Mouse (Mus musculus) cerebellum, adult 9-11 months (tissue): Measurements from ENCODE around the gene Tprn.
A peak's percentile ranks its signal among the peaks of the same experiment; 100 is the strongest.

ENCODE experiments used
- DNase-seq: peaks from one replicate; pipeline ENCODE4 v3.0.0; 2022

The Tprn gene

DNA sequence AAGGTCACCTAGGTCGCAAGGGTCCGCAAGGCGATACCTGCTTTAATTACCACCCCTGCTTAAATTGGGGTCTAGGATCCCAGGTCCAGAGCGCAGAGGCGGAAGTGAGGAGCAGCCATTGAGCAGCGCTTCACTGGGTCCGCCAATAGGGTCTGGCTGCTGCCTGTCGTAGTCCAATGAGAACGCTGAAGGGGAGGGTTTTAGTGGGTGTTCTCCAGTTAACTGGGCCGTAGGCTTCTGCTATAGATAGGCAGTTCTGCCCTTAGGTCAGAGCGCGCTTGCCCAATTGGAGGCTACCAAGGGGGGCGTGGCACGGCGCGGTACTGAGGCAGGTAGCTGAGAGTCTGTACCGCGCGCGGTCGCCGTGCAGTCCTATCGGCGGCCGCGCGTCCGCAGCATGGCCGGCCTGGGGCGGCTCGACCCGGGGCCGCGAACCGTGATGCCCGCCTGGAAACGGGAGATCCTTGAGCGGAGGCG is at the start of gene Tprn:
TSS of gene Tprn (plus strand) at position 328 of the 477 bp plus-strand sequence.
- peak; percentile 99 for DNase-seq

DNA sequence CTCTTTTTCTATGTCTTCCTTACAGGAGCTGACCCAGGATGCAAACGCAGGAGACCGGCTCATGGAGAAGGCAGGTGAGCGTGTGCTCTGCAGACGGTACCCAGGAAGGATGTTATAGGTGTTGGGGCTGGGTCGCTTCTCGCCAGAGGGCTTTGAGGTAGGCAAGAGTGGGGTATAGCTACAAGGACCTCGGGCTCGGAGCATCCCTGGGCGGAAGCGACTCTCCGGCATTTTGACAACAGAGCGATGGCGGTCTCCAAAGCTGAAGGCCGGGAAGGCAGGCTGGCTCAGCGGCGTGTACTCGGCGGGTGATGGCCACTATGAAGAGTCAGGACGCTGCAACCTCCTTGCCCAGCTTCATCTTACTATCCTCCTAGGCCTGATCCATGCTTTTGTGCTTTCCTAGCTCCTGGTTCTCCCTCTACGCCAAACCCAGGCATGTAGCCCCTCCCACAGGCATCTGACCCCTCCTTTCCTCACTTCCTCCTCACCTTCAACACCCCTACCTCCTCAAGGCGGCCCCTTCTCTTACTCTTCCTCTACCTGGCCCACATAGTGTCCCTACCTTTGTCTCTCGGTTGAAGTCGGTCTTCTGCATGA is 49.1 kb upstream of the Tprn start:
- DNase-seq: no peak

DNA sequence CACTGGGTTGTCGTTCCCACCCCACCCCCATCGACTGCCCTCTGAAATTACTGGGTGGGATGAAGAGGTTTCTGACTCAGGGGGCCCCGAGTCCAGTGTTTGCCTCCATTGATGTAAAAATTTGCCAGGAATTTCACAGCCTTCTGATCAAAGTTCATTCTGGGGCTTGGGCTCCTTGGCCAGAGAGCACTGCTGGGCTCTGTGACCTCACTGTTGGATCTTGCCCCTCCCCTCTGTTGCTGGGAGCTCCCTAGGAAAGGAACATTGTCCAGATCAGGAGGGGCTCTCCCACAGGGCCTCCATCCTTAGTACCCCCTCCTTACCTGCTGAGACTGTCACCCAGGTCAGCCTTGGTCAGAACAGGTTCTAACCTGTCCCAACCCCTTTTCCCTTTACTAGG is 48.0 kb upstream of the Tprn start, which contains the start of gene Stpg3:
TSS of gene Stpg3 (minus strand) at position 194 of the 400 bp plus-strand sequence.
- DNase-seq: no peak

DNA sequence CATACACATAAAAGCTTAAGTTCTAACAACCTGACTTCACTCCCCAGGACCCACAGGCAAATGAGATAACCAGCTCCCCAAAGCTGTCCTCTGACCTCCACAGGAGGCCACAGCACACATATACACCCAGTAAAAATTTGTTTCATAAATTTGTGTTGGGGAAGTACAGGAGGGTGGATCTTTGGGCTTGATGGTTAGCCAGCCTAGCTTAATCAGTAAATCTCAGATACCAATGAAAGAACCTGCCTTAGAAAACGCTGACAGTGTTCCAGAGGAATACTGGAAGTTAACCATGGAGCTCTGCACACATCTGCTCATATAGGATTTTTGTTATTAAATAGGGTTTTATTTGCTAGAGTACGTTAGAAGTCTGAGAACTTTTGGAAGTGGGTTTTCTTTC is 44.8 kb upstream of the Tprn start:
- DNase-seq: no peak

DNA sequence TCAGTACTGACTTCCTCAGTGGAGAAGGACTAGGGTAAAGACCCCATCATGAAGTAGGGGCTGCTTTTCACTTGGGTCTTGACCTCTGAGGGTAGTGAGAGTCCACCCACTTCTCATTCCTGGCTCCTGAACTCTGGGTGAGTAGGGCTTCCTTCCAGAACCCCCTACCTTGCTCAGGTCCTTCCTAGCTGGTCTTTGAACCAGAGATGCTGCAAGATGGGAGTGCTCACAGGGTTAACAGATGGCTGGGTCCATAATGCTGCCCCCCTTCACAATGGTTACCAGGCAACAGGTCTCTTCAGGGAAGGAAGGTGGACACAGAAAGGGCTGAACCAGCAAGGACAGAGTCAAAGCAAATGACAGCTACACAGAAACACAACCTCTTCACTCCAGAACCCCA is 44.0 kb upstream of the Tprn start, which contains the start of gene Fam166a:
TSS of gene Fam166a (plus strand) at position 301 of the 400 bp plus-strand sequence.
- DNase-seq: no peak

DNA sequence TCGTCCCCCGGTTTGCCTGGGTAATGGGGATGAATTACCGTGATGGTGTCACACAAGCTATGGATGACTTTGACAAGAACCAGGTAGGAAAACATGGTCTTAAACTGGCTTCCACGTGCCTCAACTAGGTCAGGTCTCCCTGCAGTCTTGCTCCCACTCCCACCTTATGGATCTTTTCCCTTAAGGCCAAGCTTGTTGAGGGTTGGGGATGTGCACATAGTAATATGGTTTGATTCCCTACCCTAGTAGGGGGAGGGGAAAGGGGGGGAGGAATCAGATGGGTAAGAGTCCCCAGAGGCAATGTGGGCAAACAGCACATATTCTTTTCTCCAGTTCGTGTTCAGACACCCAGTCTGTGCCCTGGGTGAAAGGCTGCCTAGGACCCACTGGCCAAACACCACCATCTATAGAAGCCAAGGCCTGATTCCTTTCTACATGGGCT is 41.1 kb upstream of the Tprn start:
- no peak for DNase-seq

DNA sequence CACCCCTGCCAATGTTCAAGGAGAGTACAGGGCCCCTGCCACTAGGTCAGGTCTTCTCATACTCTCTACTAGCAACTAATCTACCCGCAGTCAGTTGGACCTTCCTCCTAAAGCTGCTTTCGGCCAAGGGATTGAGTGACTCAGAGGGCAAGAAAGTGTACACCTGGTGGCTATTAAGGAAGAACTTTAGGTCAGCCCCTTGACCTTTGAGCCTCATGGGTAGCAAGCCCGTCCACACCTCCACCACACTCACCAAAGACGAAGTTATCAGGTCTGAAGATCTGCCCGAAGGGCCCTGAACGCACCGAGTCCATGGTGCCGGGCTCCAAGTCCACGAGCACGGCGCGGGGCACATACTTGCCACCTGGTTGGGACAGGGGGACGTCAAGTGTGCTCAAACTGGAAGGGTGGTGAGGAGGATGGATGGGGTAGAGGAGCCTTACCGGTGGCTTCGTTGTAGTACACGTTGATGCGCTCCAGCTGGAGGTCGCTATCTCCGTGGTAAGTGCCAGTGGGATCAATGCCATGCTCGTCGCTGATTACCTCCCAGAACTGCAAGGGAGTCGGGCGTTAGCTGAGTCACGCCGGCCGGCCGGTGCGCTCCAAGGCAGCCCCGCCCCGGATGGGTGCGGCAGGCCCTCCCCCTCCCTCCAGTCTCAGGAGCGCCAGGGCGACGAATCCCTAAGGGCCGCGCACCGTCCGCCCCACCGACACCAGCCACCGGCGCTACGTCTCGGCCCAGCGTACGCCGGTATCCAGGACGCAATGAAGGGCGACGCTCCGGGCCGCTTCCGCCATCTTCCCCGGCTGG is 38.5 kb upstream of the Tprn start:
- DNase-seq: peak; percentile 86

DNA sequence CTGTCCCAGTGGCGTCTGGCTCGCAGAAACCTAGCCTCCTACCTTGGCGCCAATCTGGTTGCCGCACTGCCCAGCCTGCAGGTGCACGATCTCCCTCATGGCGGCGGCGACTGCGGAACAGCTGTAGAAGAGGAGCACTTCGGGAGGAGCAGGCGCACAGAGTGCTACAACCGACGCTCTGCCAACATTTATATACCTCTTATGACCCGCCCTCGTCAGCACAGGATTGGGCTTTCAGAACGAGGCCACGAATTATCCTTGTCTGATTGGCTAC is 38.0 kb upstream of the Tprn start, which contains the start of gene Tubb4b:
TSS of gene Tubb4b (minus strand) at position 211 of the 274 bp plus-strand sequence.
- DNase-seq: no peak

DNA sequence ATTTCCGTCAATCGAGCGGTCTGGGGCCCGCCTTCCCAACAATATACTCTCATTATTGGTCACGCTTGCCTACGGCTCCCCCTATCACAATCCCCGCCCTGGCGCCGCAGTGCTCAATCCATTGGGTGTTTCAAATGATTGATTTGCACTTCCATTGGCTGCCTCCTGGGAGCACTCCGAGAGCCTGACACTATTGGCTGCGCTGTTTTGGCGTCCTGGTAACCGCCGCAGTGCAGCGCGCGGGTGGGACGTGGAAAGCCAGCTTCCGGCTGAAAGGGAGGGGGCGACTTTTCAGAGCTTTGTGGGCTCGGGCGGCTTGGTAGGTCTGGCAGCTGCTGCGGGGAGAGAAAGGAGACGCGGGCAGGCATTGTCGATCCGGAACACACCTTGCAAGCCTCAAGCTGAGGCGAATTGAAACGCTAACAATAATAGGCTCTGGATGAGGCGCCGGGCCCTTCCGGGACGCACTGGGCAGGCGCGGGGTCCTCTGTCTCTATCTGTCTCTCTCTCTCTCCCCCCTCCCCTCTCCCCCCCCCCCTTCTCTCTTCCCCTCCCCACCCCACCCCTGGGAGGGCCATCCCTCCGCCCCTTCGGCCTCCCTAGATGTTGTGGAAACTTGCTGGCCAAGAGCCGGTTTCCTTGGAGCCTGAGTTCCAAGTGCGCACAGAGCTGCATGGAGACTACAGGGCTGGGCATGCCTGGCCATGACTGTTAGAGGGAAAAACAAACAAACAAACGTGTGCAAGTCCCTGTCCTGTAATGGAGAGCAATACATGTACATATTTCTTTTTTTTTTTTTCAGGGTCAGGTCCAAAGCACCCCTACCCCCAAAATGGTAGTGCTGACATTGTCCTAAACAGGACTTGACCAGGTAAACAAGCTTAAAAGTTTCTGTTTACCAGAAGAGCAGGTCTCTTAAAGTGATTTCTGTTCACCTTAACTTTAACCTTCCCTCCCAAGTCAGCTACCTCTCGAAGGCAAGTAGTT is 37.4 kb upstream of the Tprn start:
- peak; percentile 100 for DNase-seq

DNA sequence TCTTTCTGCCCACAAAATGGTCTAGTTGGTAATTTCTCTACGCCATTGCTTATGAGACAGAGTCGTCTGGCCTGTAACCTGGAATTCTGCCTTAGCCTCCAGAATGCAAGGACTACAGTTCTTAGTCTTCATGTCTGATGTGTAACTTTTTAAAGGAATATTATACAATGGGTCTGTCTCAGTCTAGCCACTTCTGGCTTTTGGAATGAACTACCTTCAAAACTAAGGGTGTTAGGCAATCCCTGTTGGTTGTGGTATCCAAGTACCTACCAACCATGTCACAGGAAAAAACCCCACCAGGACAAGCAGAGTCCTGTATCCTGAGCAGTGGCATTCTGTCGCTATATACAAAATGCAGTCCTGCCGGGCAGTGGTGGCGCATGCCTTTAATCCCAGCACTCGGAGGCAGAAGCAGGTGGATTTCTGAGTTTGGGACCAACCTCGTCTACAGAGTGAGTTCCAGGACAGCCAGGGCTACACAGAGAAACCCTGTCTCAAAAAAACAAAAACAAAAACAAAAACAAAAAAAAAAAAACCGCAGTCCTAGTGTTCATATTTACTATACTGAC is 36.5 kb upstream of the Tprn start:
- peak; percentile 45 for DNase-seq

DNA sequence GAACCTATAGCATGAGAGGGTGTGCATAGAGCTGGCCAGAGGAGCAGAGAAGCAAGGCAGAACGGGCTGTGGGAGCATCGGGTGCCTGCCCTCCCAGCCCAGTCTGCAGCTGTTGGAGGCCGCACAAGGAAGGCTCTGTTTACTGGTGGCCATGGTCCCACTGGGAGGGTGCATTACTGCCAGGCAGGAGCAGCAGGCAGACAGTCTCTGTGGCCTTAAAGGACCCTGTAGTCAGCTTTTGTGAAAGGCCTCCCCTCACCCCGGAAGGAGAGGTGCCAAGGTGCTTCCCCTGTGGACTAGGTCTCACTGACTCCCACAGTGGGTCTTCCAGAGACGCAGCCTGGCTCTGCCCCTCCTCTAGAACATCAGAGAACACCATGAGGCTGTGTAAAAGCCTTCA is 35.6 kb upstream of the Tprn start:
- DNase-seq: peak; percentile 72

DNA sequence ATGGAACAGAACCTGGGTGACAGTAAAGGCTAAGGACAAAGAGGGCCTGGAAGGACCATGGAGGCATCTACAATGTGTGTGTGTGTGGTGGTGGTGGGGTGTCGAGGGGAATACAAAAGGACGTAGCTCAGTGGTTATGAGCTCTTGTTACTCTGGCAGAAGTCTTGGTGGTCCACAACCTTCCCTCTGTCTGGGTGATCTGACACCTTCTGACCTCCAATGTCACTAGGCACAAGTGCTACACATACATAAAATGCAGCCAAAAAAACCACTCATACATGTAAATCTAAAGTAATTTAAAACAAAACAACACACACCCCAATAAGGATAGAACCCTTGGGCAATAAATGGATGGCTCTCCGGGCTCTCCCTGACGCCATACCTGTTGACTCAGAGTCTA is 35.0 kb upstream of the Tprn start:
- DNase-seq: no peak

DNA sequence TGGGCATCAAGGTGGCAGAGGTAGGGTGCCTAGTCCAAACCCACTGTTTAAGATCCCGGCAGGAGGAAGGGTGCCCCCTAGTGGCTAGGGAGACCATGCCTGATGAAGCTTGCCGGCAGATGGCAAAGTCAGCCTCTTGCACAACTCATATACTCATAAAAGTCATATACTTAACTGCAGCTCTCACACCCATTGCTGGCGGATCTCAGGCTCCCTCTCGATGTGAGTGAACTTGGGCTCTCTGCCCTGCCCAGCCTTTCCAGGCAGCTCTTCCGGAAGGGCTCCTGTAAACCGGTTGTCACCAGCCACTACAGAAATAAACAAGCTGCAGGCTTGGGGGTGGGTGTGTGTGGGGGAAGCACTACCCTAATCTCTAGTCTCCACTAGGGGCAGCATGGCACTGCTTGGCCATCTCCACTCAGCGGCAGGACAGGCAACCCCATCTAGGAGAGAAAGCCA is 34.0 kb upstream of the Tprn start:
- peak; percentile 93 for DNase-seq

DNA sequence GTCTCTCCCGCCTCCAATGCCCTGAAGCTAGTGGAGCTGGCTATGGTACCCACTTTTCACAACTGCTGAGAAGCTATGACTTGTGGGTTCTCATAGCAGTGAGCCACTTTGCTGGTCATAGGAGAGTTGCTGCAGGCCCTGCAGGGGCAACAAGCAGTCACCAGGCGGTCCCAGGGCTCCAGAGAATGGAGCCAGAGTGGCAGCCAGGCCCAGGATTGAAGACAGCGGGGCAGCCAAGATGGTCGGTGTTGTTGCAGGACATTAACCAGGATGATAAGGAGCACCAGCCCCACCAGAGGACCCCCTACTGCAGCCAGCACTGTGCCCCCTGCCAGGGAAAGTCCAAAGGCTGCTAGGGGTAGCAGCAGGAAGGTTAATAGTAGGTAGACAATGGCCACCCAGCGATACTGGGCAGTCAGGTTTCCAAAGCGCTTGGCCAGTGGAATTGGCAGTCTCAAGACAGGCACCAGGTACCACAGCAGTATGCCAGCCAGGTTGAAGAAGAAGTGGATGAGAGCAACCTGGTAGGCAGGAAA is 33.4 kb upstream of the Tprn start:
- peak; percentile 70 for DNase-seq

DNA sequence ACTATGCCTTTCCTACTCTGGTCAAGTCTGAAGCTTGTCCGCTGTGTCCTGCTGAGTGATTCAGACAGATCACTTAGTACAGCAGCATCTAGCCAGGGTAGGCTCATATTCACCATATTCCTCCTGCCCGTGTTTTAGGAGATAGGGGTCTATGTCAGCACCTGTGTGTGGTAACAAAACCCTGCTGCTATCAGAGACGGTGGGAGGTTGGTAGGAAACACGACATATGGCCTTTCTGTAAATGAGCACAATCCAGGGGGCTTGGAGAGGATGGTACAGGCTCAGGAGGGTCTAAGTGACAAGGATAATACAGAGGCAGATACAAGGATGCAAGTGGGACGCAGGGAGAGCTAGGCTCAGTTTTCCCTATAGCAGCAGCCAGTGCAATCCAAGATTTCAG is 32.8 kb upstream of the Tprn start:
- DNase-seq: no peak

DNA sequence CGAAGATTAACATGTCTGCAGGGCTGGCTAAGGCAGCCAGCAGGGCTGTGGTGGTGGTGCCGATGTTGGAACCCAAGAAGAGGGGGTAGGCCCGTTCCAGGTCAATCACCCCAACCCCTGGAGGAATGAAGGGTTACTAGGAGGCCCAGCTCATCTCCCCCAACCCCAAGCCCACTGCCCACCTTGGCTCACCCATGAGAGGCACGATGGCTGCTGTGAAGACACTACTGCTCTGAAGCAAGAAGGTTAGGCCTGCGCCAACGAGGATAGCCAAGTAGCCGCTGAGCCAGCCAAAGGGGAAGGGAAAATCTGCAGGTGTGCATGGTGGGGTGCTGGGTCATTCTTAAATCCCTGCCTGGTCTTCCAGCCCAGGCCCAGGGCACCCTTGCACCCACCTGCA is 31.8 kb upstream of the Tprn start:
- DNase-seq: no peak

DNA sequence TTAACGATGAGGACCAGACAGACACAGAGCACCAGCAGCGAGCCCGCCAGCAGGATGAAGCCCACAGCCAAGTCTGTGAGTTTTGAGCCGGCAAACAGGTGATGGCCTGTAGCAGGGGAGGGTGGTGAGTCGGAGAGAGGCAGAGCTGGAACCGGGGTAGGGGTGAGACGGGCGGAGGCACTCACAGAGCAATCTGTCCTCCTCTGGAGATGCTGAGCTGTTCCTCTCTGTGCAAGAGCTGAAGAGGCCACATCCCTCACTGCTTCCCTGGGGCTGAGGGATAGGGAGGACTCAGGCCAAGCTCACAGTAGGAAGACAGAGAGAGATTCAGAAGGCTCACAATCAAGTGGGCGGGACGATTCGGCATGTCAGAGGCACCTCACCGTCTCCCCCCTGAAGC is 31.4 kb upstream of the Tprn start:
- DNase-seq: no peak

DNA sequence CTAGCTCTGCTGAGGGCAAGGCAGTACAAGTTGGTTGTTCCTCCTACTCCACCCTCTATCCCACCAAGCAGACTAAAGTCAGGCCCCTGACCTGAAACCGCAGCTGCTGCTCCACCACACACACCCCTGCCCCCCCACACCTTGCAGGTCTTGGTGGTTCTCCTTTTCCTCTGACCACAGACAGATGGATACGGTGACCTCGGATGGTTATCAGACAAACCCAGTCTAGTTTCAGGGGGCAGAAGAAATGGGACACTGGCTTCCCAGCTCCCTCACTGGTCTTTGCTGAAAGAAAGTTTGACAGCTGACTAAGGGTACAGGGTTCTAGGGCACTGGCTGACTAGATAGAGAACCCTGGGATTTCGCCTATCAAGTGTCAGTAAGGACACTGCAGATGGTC is 29.0 kb upstream of the Tprn start:
- DNase-seq: no peak

DNA sequence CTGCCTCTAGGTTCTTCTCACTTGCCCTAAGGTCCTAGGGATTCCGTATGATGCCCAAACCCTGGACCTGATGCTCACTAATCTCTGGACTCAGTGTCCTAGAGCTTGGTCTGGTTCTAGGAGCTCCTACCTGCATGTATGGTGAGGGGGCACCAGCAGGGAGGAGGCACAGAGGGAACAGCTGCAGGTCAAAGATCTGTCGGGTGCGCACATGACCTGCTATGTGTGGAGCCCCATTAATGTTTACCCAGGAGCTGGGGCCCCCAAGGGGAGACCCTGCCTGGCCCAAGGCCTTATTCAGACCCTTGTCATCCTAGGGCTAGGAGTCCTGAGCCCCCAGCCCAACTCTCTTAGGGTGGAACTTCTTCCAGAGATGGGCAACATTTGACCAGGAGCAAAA is 28.4 kb upstream of the Tprn start, which contains the start of gene Slc34a3:
TSS of gene Slc34a3 (minus strand) at position 315 of the 400 bp plus-strand sequence.
- DNase-seq: no peak

DNA sequence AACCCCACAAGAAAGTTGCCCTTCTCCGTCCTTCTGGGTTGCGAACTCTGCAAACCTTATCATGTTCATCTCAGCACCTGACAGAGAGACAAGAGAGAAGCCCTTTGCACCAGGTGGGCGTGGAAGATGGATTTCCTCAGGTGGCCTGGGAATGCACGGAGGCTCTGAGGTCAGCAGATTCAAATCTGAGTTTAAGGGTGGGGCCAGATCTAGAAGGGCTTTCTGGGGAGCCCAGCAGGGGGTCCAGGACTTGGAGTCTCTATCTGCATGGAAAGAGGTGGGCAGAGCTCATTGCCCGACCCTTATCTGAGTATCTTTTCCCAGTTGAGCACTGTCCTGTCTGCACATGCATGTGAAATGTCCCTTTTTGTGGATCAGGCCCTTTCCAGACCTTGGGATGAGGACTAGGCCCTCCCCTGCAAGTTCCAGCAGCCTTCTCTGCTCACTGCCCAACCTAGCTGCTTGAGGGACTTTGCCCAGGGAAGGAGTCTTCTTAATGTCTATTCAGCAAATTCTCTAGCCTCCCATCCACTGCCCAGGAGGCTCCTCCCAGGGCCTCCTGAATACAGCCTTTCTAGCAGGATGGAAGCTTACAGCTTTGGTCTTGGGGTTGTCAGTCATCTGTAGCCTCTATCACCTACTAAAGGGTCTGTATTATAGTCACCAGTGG is 27.7 kb upstream of the Tprn start:
- DNase-seq: no peak

DNA sequence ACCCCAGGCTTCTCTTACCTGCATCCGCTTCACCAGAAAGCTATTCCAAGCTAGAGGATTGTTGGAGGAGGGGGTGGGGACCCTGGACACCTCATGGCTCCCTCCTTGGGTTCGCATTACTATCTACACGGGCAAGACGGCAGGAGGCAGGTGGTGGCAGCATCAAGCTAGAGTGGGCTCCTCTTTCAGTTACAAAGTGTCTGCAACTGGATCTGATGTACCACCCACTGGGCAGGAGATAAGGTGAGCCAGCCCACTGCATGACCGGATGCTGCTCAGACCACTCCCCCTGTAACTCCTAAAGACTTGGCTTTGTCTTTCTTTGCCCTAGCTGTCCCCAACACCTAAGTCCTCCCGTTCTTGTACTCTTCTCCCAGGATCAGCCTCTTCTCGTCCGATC is 25.8 kb upstream of the Tprn start, which contains the start of gene Rnf224:
TSS of gene Rnf224 (minus strand) at position 174 of the 400 bp plus-strand sequence.
- DNase-seq: no peak

DNA sequence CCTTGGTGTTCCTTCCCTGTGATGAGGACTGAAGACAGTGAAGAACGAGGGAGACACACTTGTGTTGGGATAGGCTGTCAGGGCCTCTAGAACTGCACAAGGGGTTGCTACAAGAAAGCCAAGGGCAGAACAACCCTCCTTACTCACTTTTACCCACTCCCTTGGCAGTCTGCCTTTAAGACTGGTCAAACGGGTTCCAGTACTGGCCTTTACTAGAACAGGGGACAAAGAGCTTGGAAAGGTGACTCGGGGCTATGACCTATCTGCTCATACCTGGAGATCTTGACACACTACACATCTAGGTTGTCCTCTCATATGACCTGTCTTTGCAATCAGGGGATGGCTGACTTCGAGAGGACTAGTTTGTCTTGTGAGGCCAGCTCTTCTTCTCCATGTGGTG is 24.9 kb upstream of the Tprn start:
- DNase-seq: no peak
